Mouse (Mus musculus) left cerebral cortex, adult 8-10 months (tissue): ENCODE measurements around the gene Apod. TPM values are rescaled to one million over a fixed set of nuclear protein-coding genes. Genes with fewer than 3 reads are reported as not detected.

Experiments used
- DNase-seq, 2 experiments: peaks; one replicate each; pipeline ENCODE4 v3.0.0; 2022; ENCODE audit warnings: low spot score in 2 of 2
- microRNA-seq, 2 experiments: library from miRNA; unstranded; fragments of <30 nt; microRNA quantifications; one replicate each; pipeline ENCODE4 v1.2.0; 2022
- total RNA-seq, 4 experiments: library from RNA; stranded (reverse); gene quantifications; 2 replicates each; pipeline ENCODE4 v1.2.4; 2022

The Apod gene
- total RNA-seq, 4 experiments from 2014 or later = 234 to 245 (median 236) TPM

- DNase-seq = no peak
These were observed 27.7 kb downstream of the Apod start for GRCm38 (mm10) chr16:31286801-31287488.

- no peak for DNase-seq
These were observed 32.6 kb downstream of the Apod start for GRCm38 (mm10) chr16:31281981-31282380.

GRCm38 (mm10) chr16:31280176-31280575 lies 34.4 kb downstream of the Apod start:
- DNase-seq = no peak

GRCm38 (mm10) chr16:31278581-31278980 lies 36.0 kb downstream of the Apod start:
- no peak for DNase-seq

- no peak for DNase-seq
These were observed 36.5 kb downstream of the Apod start for GRCm38 (mm10) chr16:31278081-31278480.

GRCm38 (mm10) chr16:31276962-31277361 lies 37.6 kb downstream of the Apod start:
- no peak for DNase-seq

GRCm38 (mm10) chr16:31276539-31276938 lies 38.1 kb downstream of the Apod start:
- DNase-seq = peak in 1 of 2 experiments; percentile 31

GRCm38 (mm10) chr16:31274674-31275460 lies 39.7 kb downstream of the Apod start, which contains the start of gene Ppp1r2:
TSS of gene Ppp1r2 (minus strand) at chr16:31275277.
- peak; percentile 76 to 77 for DNase-seq

- DNase-seq = no peak
These were observed 40.5 kb downstream of the Apod start for GRCm38 (mm10) chr16:31274084-31274483.

- DNase-seq = no peak
These were observed 47.9 kb downstream of the Apod start for GRCm38 (mm10) chr16:31266692-31267091.

GRCm38 (mm10) chr16:31256151-31256550 lies 58.5 kb downstream of the Apod start:
- no peak for DNase-seq

GRCm38 (mm10) chr16:31255685-31256084 lies 58.9 kb downstream of the Apod start:
- no peak for DNase-seq

GRCm38 (mm10) chr16:31249401-31249800 lies 65.2 kb downstream of the Apod start:
- DNase-seq = no peak

- no peak for DNase-seq
These were observed 65.9 kb downstream of the Apod start for GRCm38 (mm10) chr16:31248717-31249116.

- no peak for DNase-seq
These were observed 67.2 kb downstream of the Apod start for GRCm38 (mm10) chr16:31247442-31247841.

Small RNAs within 50 kb of the gene (microRNA-seq; reads per million reads assigned to microRNA genes)
- gene Gm27415 = 0 reads per million in 2 experiments

Other genes starting within 250 kb of the Apod start
- gene Xxylt1, start 233.4 kb downstream of the Apod start, total RNA-seq = 10 to 100 TPM; 22.1 to 26.3 (median 23.2) TPM
- 100 to 1,000 TPM in 2 of 4 experiments, 10 to 100 TPM in 2; 90.2 to 111 (median 99.5) TPM for gene Acap2, start 113.6 kb downstream of the Apod start, total RNA-seq
- 100 to 1,000 TPM; 108 to 126 (median 124) TPM for gene Ppp1r2, start 39.5 kb downstream of the Apod start, total RNA-seq
- 100 to 1,000 TPM in 1 of 4 experiments, 10 to 100 TPM in 3; 97.0 to 119 (median 97.8) TPM for gene Bdh1, start 107.5 kb upstream of the Apod start, total RNA-seq